Mouse (Mus musculus) liver, embryonic 16.5 days (tissue): ENCODE data around the gene Anks1b. TPM values are rescaled to one million over a fixed set of nuclear protein-coding genes. Genes with fewer than 3 reads are reported as not detected.

Experiments
- ATAC-seq: fragments of 200-750 bp; cut with Nextera tagmentation; 2 replicates; pipeline ENCODE4 v1.8.0; 2017; ENCODE audit warnings: low read depth, mild to moderate bottlenecking, moderate number of reproducible peaks, moderate library complexity
- H3K27ac ChIP-seq: fragments of 300-500 bp; sonication (generic); 2 replicates; pipeline ENCODE4 v1.5.1; 2014; ENCODE audit warnings: mild to moderate bottlenecking, low read length
- H3K27me3 ChIP-seq: fragments of 300-500 bp; sonication (generic); 2 replicates; pipeline ENCODE4 v1.6.1; 2014; ENCODE audit warnings: low read depth, low read length, mixed read lengths; ENCODE audit not compliant: control insufficient read depth, insufficient read depth
- H3K36me3 ChIP-seq: fragments of 300-500 bp; sonication (generic); 2 replicates; pipeline ENCODE4 v1.6.1; 2014; ENCODE audit warnings: mild to moderate bottlenecking; ENCODE audit not compliant: control insufficient read depth, insufficient read depth
- H3K4me1 ChIP-seq: fragments of 300-500 bp; sonication (generic); 2 replicates; pipeline ENCODE4 v1.6.1; 2014; ENCODE audit warnings: low read depth, low read length, mixed read lengths; ENCODE audit not compliant: control insufficient read depth
- H3K4me2 ChIP-seq: fragments of 300-500 bp; sonication (generic); 2 replicates; pipeline ENCODE4 v1.6.1; 2014; ENCODE audit warnings: low read depth, low read length, mixed read lengths
- H3K4me3 ChIP-seq: fragments of 300-500 bp; sonication (generic); 2 replicates; pipeline ENCODE4 v1.5.1; 2014; ENCODE audit warnings: low read depth, mild to moderate bottlenecking, low read length
- H3K9ac ChIP-seq: fragments of 300-500 bp; sonication (generic); 2 replicates; pipeline ENCODE4 v1.6.1; 2014; ENCODE audit warnings: low read depth, low read length
- H3K9me3 ChIP-seq: fragments of 300-500 bp; sonication (generic); replicated peaks from 2 replicates; pipeline ENCODE4 v1.6.1; 2016; ENCODE audit warnings: low read length; ENCODE audit not compliant: control insufficient read depth
- WGBS: fragments of 180-500 bp; shearing (Covaris S2); extraction: QIAGEN DNeasy Blood & Tissue Kit; methylation state at CpG from one replicate; pipeline ENCODE4 v1.1.7; 2014; ENCODE audit not compliant: insufficient replicate concordance; 5-methylcytosine and 5-hydroxymethylcytosine counted together
- polyA plus RNA-seq: library from polyadenylated mRNA; unstranded; fragments of >200 nt; fragmentation: Nextera tagmentation; extraction: Ambion mirVana; gene quantifications from 2 replicates; pipeline ENCODE4 v1.2.1, GENCODE M21; 2015

Anks1b gene
- polyA plus RNA-seq, 1 experiment from 2014 or later: not detected

GRCm38 (mm10) chr10:90709602-90709931 is 836.3 kb downstream of the Anks1b start:
- H3K27ac ChIP-seq: no peak overlapping the region
- H3K9me3 ChIP-seq: no peaks in the 10 kb centered on the region
- no peak overlapping the region for H3K4me2 ChIP-seq
- H3K27me3 ChIP-seq: no peaks in the 10 kb centered on the region
- H3K9ac ChIP-seq: no peak overlapping the region
- ATAC-seq: no peak
- H3K4me3 ChIP-seq: no peak overlapping the region
- 24% methylated on average over 5 of the region's 5 CpGs for WGBS
- H3K36me3 ChIP-seq: no peaks in the 10 kb centered on the region
- H3K4me1 ChIP-seq: no peaks in the 10 kb centered on the region

- Histone ChIP-seq H3K4me3 (no peak overlapping the region), H3K27ac (no peak overlapping the region), H3K27me3 (no peaks in the 10 kb centered on the region), H3K9ac (no peak overlapping the region), H3K4me2 (no peak overlapping the region), H3K9me3 (no peaks in the 10 kb centered on the region), H3K36me3 (no peaks in the 10 kb centered on the region), H3K4me1 (no peaks in the 10 kb centered on the region)
- no peak for ATAC-seq
- WGBS: 51% methylated on average over 11 of the region's 11 CpGs
Observed at GRCm38 (mm10) chr10:90717961-90718360, 844.7 kb downstream of the Anks1b start.

GRCm38 (mm10) chr10:90718684-90719083 is 845.4 kb downstream of the Anks1b start:
- no peaks in the 10 kb centered on the region for H3K36me3 ChIP-seq

GRCm38 (mm10) chr10:90719996-90720395 is 846.7 kb downstream of the Anks1b start:
- H3K9ac ChIP-seq: no peak overlapping the region

More at GRCm38 (mm10) chr10:90718684-90719083, 845.4 kb downstream of the Anks1b start:
- H3K4me3 ChIP-seq: no peak overlapping the region
- no peaks in the 10 kb centered on the region for H3K9me3 ChIP-seq
- 79% methylated on average over 9 of the region's 9 CpGs for WGBS
- H3K9ac ChIP-seq: no peak overlapping the region
- H3K4me2 ChIP-seq: no peak overlapping the region
- H3K4me1 ChIP-seq: no peaks in the 10 kb centered on the region
- H3K27ac ChIP-seq: no peak overlapping the region
- no peaks in the 10 kb centered on the region for H3K27me3 ChIP-seq
- ATAC-seq: no peak

GRCm38 (mm10) chr10:90723071-90723494 is 849.8 kb downstream of the Anks1b start:
- Histone ChIP-seq H3K36me3 (no peaks in the 10 kb centered on the region), H3K9me3 (no peaks in the 10 kb centered on the region), H3K27me3 (no peaks in the 10 kb centered on the region), H3K4me1 (no peaks in the 10 kb centered on the region), H3K4me2 (no peak overlapping the region), H3K27ac (no peak overlapping the region), H3K9ac (no peak overlapping the region), H3K4me3 (no peak overlapping the region)
- ATAC-seq: no peak
- 63% methylated on average over 5 of the region's 5 CpGs for WGBS

More at GRCm38 (mm10) chr10:90719996-90720395, 846.7 kb downstream of the Anks1b start:
- Histone ChIP-seq H3K27ac (no peak overlapping the region), H3K4me3 (no peak overlapping the region), H3K4me1 (no peaks in the 10 kb centered on the region), H3K9me3 (no peaks in the 10 kb centered on the region), H3K4me2 (no peak overlapping the region), H3K27me3 (no peaks in the 10 kb centered on the region), H3K36me3 (no peaks in the 10 kb centered on the region)
- WGBS: 35% methylated on average over 4 of the region's 4 CpGs
- no peak for ATAC-seq

GRCm38 (mm10) chr10:90723941-90724341 is 850.6 kb downstream of the Anks1b start:
- Histone ChIP-seq H3K4me2 (no peak overlapping the region), H3K36me3 (no peaks in the 10 kb centered on the region), H3K9me3 (no peaks in the 10 kb centered on the region), H3K27ac (no peak overlapping the region), H3K4me3 (no peak overlapping the region), H3K27me3 (no peaks in the 10 kb centered on the region), H3K9ac (no peak overlapping the region), H3K4me1 (no peaks in the 10 kb centered on the region)
- WGBS: 69% methylated on average over 13 of the region's 13 CpGs
- ATAC-seq: no peak

- H3K27me3 ChIP-seq: no peaks in the 10 kb centered on the region
- 50% methylated on average over 1 of the region's 1 CpGs for WGBS
- no peak overlapping the region for H3K27ac ChIP-seq
Observed at GRCm38 (mm10) chr10:90724931-90725330, 851.6 kb downstream of the Anks1b start.

GRCm38 (mm10) chr10:90728401-90729358 is 855.4 kb downstream of the Anks1b start:
- ATAC-seq: no peak
- H3K4me3 ChIP-seq: peak overlapping the region; percentile 2; the same call in 1 of the 2 replicates

More at GRCm38 (mm10) chr10:90724931-90725330, 851.6 kb downstream of the Anks1b start:
- H3K4me2 ChIP-seq: no peak overlapping the region
- no peak overlapping the region for H3K9ac ChIP-seq
- no peak overlapping the region for H3K4me3 ChIP-seq
- ATAC-seq: no peak
- no peaks in the 10 kb centered on the region for H3K9me3 ChIP-seq
- H3K36me3 ChIP-seq: no peaks in the 10 kb centered on the region
- no peaks in the 10 kb centered on the region for H3K4me1 ChIP-seq

GRCm38 (mm10) chr10:90729527-90729926 is 856.2 kb downstream of the Anks1b start:
- no peak for ATAC-seq
- WGBS: 46% methylated on average over 10 of the region's 10 CpGs

More at GRCm38 (mm10) chr10:90728401-90729358, 855.4 kb downstream of the Anks1b start:
- 17% methylated on average over 22 of the region's 22 CpGs for WGBS
- Histone ChIP-seq H3K4me1 (no peaks in the 10 kb centered on the region), H3K4me2 (peak overlapping the region; percentile 49), H3K9ac (no peak overlapping the region), H3K9me3 (no peaks in the 10 kb centered on the region), H3K27me3 (no peaks in the 10 kb centered on the region), H3K27ac (no peak overlapping the region), H3K36me3 (no peaks in the 10 kb centered on the region)

More at GRCm38 (mm10) chr10:90729527-90729926, 856.2 kb downstream of the Anks1b start:
- Histone ChIP-seq H3K27me3 (no peaks in the 10 kb centered on the region), H3K9ac (no peak overlapping the region), H3K9me3 (no peaks in the 10 kb centered on the region), H3K4me3 (no peak overlapping the region), H3K4me1 (no peaks in the 10 kb centered on the region), H3K4me2 (no peak overlapping the region), H3K36me3 (no peaks in the 10 kb centered on the region), H3K27ac (no peak overlapping the region)
